Mouse (Mus musculus) limb, embryonic 13.5 days (tissue): ENCODE measurements around the gene Ppp6r1. TPM values are rescaled to one million over a fixed set of nuclear protein-coding genes. Genes with fewer than 3 reads are reported as not detected.

Source experiments
- ATAC-seq: fragments of 200-750 bp; cut with Nextera tagmentation; 2 replicates; pipeline ENCODE4 v1.8.0; 2017; ENCODE audit warnings: low read depth, moderate number of reproducible peaks, moderate TSS enrichment; ENCODE audit not compliant: low FRiP score
- H3K27ac ChIP-seq: fragments of 300-500 bp; sonication (generic); 2 replicates; pipeline ENCODE4 v1.5.1; 2015; ENCODE audit warnings: inconsistent platforms, mild to moderate bottlenecking, moderate library complexity
- H3K27me3 ChIP-seq: fragments of 300-500 bp; sonication (generic); 2 replicates; pipeline ENCODE4 v1.6.1; 2015; ENCODE audit warnings: mild to moderate bottlenecking, inconsistent platforms
- H3K36me3 ChIP-seq: fragments of 300-500 bp; sonication (generic); 2 replicates; pipeline ENCODE4 v1.6.1; 2015; ENCODE audit warnings: inconsistent platforms, mild to moderate bottlenecking, moderate library complexity
- H3K4me1 ChIP-seq: fragments of 300-500 bp; sonication (generic); 2 replicates; pipeline ENCODE4 v1.6.1; 2015; ENCODE audit warnings: inconsistent platforms
- H3K4me2 ChIP-seq: fragments of 300-500 bp; sonication (generic); replicated peaks from 2 replicates; pipeline ENCODE4 v1.6.1; 2015; ENCODE audit warnings: inconsistent platforms, mild to moderate bottlenecking, moderate library complexity
- H3K4me3 ChIP-seq: fragments of 300-500 bp; sonication (generic); 2 replicates; pipeline ENCODE4 v1.5.1; 2015; ENCODE audit warnings: moderate library complexity, mild to moderate bottlenecking, inconsistent platforms
- H3K9ac ChIP-seq: fragments of 300-500 bp; sonication (generic); 2 replicates; pipeline ENCODE4 v1.6.1; 2015; ENCODE audit warnings: mild to moderate bottlenecking, inconsistent platforms
- H3K9me3 ChIP-seq: fragments of 300-500 bp; sonication (generic); 2 replicates; pipeline ENCODE4 v1.6.1; 2016; ENCODE audit warnings: inconsistent platforms
- WGBS: fragments of 180-500 bp; shearing (Covaris S2); methylation state at CpG from one replicate; pipeline ENCODE4 v1.1.7; 2015; 5-methylcytosine and 5-hydroxymethylcytosine counted together
- polyA plus RNA-seq: library from polyadenylated mRNA; unstranded; fragments of >200 nt; fragmentation: Nextera tagmentation; extraction: Ambion mirVana; gene quantifications from 2 replicates; pipeline ENCODE4 v1.2.1, GENCODE M21; 2015

Ppp6r1 gene
- polyA plus RNA-seq, result 9.0 and 9.9 TPM in 2 replicates

- Histone ChIP-seq H3K9ac (peak within 1 kb of the TSS; percentile 97), H3K27me3 (no peaks in the 10 kb centered on the region), H3K27ac (peak within 1 kb of the TSS; percentile 96), H3K4me2 (peak within 1 kb of the TSS; percentile 98), H3K9me3 (no peaks in the 10 kb centered on the region), H3K36me3 (peaks cover 20% of the 10 kb centered on the region), H3K4me3 (peak within 1 kb of the TSS; percentile 87), H3K4me1 (peaks cover 45% of the 10 kb centered on the region)
- under 1% methylated on average over 54 of the region's 54 CpGs for WGBS
- peak; percentile 98 for ATAC-seq
Measured at GRCm38 (mm10) chr7:4658912-4659551, at the start of gene Ppp6r1. TSS of gene Ppp6r1 (minus strand) at chr7:4659019.

- WGBS, result 48% methylated on average over 18 of the region's 18 CpGs
- Histone ChIP-seq H3K4me1 (no peaks in the 10 kb centered on the region), H3K27me3 (no peaks in the 10 kb centered on the region), H3K9me3 (no peaks in the 10 kb centered on the region), H3K9ac (no peak overlapping the region), H3K27ac (no peak overlapping the region), H3K36me3 (peaks cover 88% of the 10 kb centered on the region), H3K4me3 (no peak overlapping the region), H3K4me2 (no peak overlapping the region)
- ATAC-seq, result no peak
Measured at GRCm38 (mm10) chr7:4705098-4705497, 46.3 kb upstream of the Ppp6r1 start.

GRCm38 (mm10) chr7:4703195-4703594 lies 44.4 kb upstream of the Ppp6r1 start:
- 95% methylated on average over 7 of the region's 7 CpGs for WGBS

GRCm38 (mm10) chr7:4702334-4702733 lies 43.5 kb upstream of the Ppp6r1 start:
- Histone ChIP-seq H3K36me3 (peaks cover 85% of the 10 kb centered on the region), H3K9ac (no peak overlapping the region), H3K4me1 (no peaks in the 10 kb centered on the region), H3K4me3 (no peak overlapping the region), H3K4me2 (no peak overlapping the region), H3K27ac (no peak overlapping the region), H3K27me3 (no peaks in the 10 kb centered on the region), H3K9me3 (no peaks in the 10 kb centered on the region)
- 68% methylated on average over 8 of the region's 8 CpGs for WGBS
- no peak for ATAC-seq

More at GRCm38 (mm10) chr7:4703195-4703594, 44.4 kb upstream of the Ppp6r1 start:
- Histone ChIP-seq H3K36me3 (peaks cover 87% of the 10 kb centered on the region), H3K4me1 (no peaks in the 10 kb centered on the region), H3K27ac (no peak overlapping the region), H3K9ac (no peak overlapping the region), H3K4me2 (no peak overlapping the region), H3K9me3 (no peaks in the 10 kb centered on the region), H3K4me3 (no peak overlapping the region), H3K27me3 (no peaks in the 10 kb centered on the region)
- ATAC-seq, result no peak

GRCm38 (mm10) chr7:4693004-4693403 lies 34.2 kb upstream of the Ppp6r1 start:
- Histone ChIP-seq H3K4me3 (no peak overlapping the region), H3K4me2 (no peak overlapping the region), H3K9ac (no peak overlapping the region), H3K36me3 (peaks cover 50% of the 10 kb centered on the region), H3K9me3 (no peaks in the 10 kb centered on the region), H3K4me1 (peaks cover 13% of the 10 kb centered on the region), H3K27me3 (no peaks in the 10 kb centered on the region), H3K27ac (no peak overlapping the region)
- ATAC-seq, result no peak
- 96% methylated on average over 6 of the region's 6 CpGs for WGBS

- Histone ChIP-seq H3K27me3 (no peaks in the 10 kb centered on the region), H3K36me3 (peaks cover 36% of the 10 kb centered on the region), H3K4me1 (peaks cover 13% of the 10 kb centered on the region), H3K9me3 (no peaks in the 10 kb centered on the region), H3K4me3 (peak overlapping the region; percentile 89), H3K9ac (peak overlapping the region; percentile 99), H3K27ac (peak overlapping the region; percentile 93), H3K4me2 (peak overlapping the region; percentile 76)
- ATAC-seq, result peak; percentile 51
- WGBS, result 6% methylated on average over 28 of the region's 35 CpGs
Measured at GRCm38 (mm10) chr7:4690951-4691653, 32.3 kb upstream of the Ppp6r1 start.

GRCm38 (mm10) chr7:4690387-4690786 lies 31.6 kb upstream of the Ppp6r1 start, which contains the start of gene Brsk1:
TSS of gene Brsk1 (plus strand) at chr7:4690604.
- WGBS, result 0% methylated on average over 4 of the region's 18 CpGs
- peak; percentile 34 for ATAC-seq
- Histone ChIP-seq H3K36me3 (peaks cover 29% of the 10 kb centered on the region), H3K4me2 (peak within 1 kb of the TSS; percentile 76), H3K4me1 (peaks cover 13% of the 10 kb centered on the region), H3K4me3 (peak within 1 kb of the TSS; percentile 89), H3K27me3 (no peaks in the 10 kb centered on the region), H3K9me3 (no peaks in the 10 kb centered on the region), H3K27ac (peak within 1 kb of the TSS; percentile 93), H3K9ac (peak within 1 kb of the TSS; percentile 99)

- peak within 1 kb of the TSS; percentile 74 for H3K4me3 ChIP-seq
- under 1% methylated on average over 32 of the region's 32 CpGs for WGBS
- peaks cover 7% of the 10 kb centered on the region for H3K4me1 ChIP-seq
- peaks cover 22% of the 10 kb centered on the region for H3K36me3 ChIP-seq
- H3K9ac ChIP-seq, result peak within 1 kb of the TSS; percentile 72
- peak within 1 kb of the TSS; percentile 98 for H3K4me2 ChIP-seq
- ATAC-seq, result peak; percentile 98
- H3K27ac ChIP-seq, result peak within 1 kb of the TSS; percentile 33; the same call in 1 of the 2 replicates
- no peaks in the 10 kb centered on the region for H3K27me3 ChIP-seq
- H3K9me3 ChIP-seq, result no peaks in the 10 kb centered on the region
Measured at GRCm38 (mm10) chr7:4684632-4685417, 26.0 kb upstream of the Ppp6r1 start, which contains the start of gene Hspbp1. TSS of gene Hspbp1 (minus strand) at chr7:4685068.

- WGBS, result 1% methylated on average over 13 of the region's 13 CpGs
- Histone ChIP-seq H3K27me3 (no peaks in the 10 kb centered on the region), H3K27ac (0 out of 2 replicates have a peak overlapping the region, but pooled peaks have one; percentile 33), H3K4me1 (peaks cover 7% of the 10 kb centered on the region), H3K36me3 (peaks cover 25% of the 10 kb centered on the region), H3K4me3 (peak overlapping the region; percentile 74), H3K4me2 (peak overlapping the region; percentile 98), H3K9me3 (no peaks in the 10 kb centered on the region), H3K9ac (peak overlapping the region; percentile 72)
- no peak for ATAC-seq
Measured at GRCm38 (mm10) chr7:4684203-4684602, 25.4 kb upstream of the Ppp6r1 start.

GRCm38 (mm10) chr7:4683307-4683706 lies 24.5 kb upstream of the Ppp6r1 start:
- Histone ChIP-seq H3K27me3 (no peaks in the 10 kb centered on the region), H3K4me1 (peaks cover 7% of the 10 kb centered on the region), H3K27ac (no peak overlapping the region), H3K9ac (no peak overlapping the region), H3K9me3 (no peaks in the 10 kb centered on the region), H3K36me3 (peaks cover 31% of the 10 kb centered on the region), H3K4me2 (no peak overlapping the region), H3K4me3 (no peak overlapping the region)
- WGBS, result 82% methylated on average over 5 of the region's 5 CpGs
- ATAC-seq, result no peak

- Histone ChIP-seq H3K27ac (no peak overlapping the region), H3K9ac (no peak overlapping the region), H3K27me3 (no peaks in the 10 kb centered on the region), H3K4me3 (no peak overlapping the region), H3K4me2 (no peak overlapping the region), H3K36me3 (peaks cover 84% of the 10 kb centered on the region), H3K4me1 (no peaks in the 10 kb centered on the region), H3K9me3 (no peaks in the 10 kb centered on the region)
- no peak for ATAC-seq
- 83% methylated on average over 7 of the region's 7 CpGs for WGBS
Measured at GRCm38 (mm10) chr7:4675200-4675599, 16.4 kb upstream of the Ppp6r1 start.
